Mouse (Mus musculus) right cerebral cortex, adult 2 months (tissue): Measurements from ENCODE around the gene G2e3.

Experiments
- DNase-seq, 2 experiments: peaks; one replicate each; pipeline ENCODE4 v3.0.0; 2021 to 2022; ENCODE audit warnings: low spot score in 2 of 2

The G2e3 gene

GRCm38 (mm10) chr12:51347988-51348697 lies at the start of gene G2e3:
G2e3 (plus strand) TSS chr12:51348061.
- peak; percentile 83 to 85 for DNase-seq

GRCm38 (mm10) chr12:51323604-51324003 lies 24.3 kb upstream of the G2e3 start:
- DNase-seq, result peak in 1 of 2 experiments; percentile 6

GRCm38 (mm10) chr12:51326819-51327218 lies 21.0 kb upstream of the G2e3 start:
- DNase-seq, result no peak

- DNase-seq, result no peak
Observed at GRCm38 (mm10) chr12:51337014-51337413, 10.8 kb upstream of the G2e3 start.

- no peak for DNase-seq
Observed at GRCm38 (mm10) chr12:51346121-51346520, 1.7 kb upstream of the G2e3 start.

- no peak for DNase-seq
Observed at GRCm38 (mm10) chr12:51348698-51348998, 787 bp downstream of the G2e3 start.

GRCm38 (mm10) chr12:51355296-51355695 lies 7.4 kb downstream of the G2e3 start:
- DNase-seq, result no peak

GRCm38 (mm10) chr12:51361294-51361693 lies 13.4 kb downstream of the G2e3 start:
- DNase-seq, result no peak

GRCm38 (mm10) chr12:51362898-51363297 lies 15.0 kb downstream of the G2e3 start:
- no peak for DNase-seq

GRCm38 (mm10) chr12:51368504-51368903 lies 20.6 kb downstream of the G2e3 start:
- no peak for DNase-seq

- peak; percentile 95 to 96 for DNase-seq
Observed at GRCm38 (mm10) chr12:51377003-51377887, 29.4 kb downstream of the G2e3 start, which contains the start of gene Scfd1. Scfd1 (plus strand) TSS chr12:51377510.

- DNase-seq, result no peak
Observed at GRCm38 (mm10) chr12:51377888-51378190, 30.0 kb downstream of the G2e3 start.

- DNase-seq, result no peak
Observed at GRCm38 (mm10) chr12:51399871-51400270, 52.0 kb downstream of the G2e3 start.

- DNase-seq, result peak in 1 of 2 experiments; percentile 29
Observed at GRCm38 (mm10) chr12:51402060-51402698, 54.3 kb downstream of the G2e3 start.

GRCm38 (mm10) chr12:51403987-51404586 lies 56.2 kb downstream of the G2e3 start:
- DNase-seq, result no peak

- DNase-seq, result no peak
Observed at GRCm38 (mm10) chr12:51411362-51411761, 63.5 kb downstream of the G2e3 start.
